7 mouse cellular contexts compared by ENCODE assay signal in the genomic region with DNA sequence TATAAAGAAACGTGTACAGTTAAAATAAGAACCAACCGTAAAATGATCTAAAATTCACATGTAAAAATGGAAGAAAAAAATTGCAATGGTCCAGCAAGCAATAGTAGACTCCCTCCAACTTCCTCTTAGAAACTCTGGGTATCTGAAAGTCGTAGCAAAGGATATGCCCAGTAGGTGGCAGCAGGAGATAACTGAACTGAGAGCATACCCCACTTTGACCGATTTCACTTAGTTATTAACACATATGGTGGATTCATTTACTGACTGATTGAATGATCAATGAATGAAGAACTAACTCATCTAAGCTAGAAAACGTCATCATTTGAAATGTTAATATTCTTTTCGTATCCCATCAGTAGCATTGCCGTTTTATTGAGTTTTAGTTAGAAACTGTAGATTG.
A peak's percentile ranks its signal among the peaks of the same experiment; 100 is the strongest.
DNase-seq lines count a peak whose midpoint lies in the region; ATAC-seq lines count a peak whose summit lies in the region.

No protein-coding gene starts in this region.

- no peak overlapping the region for H3K4me2 ChIP-seq in forebrain, embryonic 12.5 days

- H3K9me3 ChIP-seq in forebrain, embryonic 12.5 days: no peaks in the 10 kb centered on the region

- peak; percentile 74 for DNase-seq in MEL-GATA-1-ER (ENCODE audit: extremely low read depth, low read depth)
- peak; percentile 21 to 38 for DNase-seq in adrenal gland, postnatal 4 days (ENCODE audit: low spot score in 2 of 2)
- DNase-seq in layer of hippocampus, adult 9-10 months (ENCODE audit: low spot score): peak; percentile 85
- peak; percentile 46 to 60 for DNase-seq in right cerebral cortex, postnatal 36 days (ENCODE audit: low spot score in 2 of 2)

- ATAC-seq in forebrain, embryonic 12.5 days (ENCODE audit: low FRiP score): peak; percentile 74
- ATAC-seq in hematopoietic stem cell, adult 5-6 weeks (replicated peaks in 1 of 2; ENCODE audit: insufficient read depth in 1 of 2, low FRiP score in 2 of 2, low TSS enrichment in 1 of 2, low read depth in 1 of 2, poor library complexity in 2 of 2, severe bottlenecking in 2 of 2): peak; percentile 95 to 98
- ATAC-seq in megakaryocyte progenitor cell, adult 5-6 weeks (replicated peaks; ENCODE audit: poor library complexity): peak; percentile 99

- no peak overlapping the region for H3K4me3 ChIP-seq in forebrain, embryonic 12.5 days (replicated peaks)

- no peak overlapping the region for H3K27ac ChIP-seq in forebrain, embryonic 12.5 days

- H3K36me3 ChIP-seq in forebrain, embryonic 12.5 days (replicated peaks): no peaks in the 10 kb centered on the region

- H3K9ac ChIP-seq in forebrain, embryonic 12.5 days: no peak overlapping the region

- 26% methylated on average over 7 of the region's 7 CpGs for WGBS in forebrain, embryonic 12.5 days

- no peaks in the 10 kb centered on the region for H3K27me3 ChIP-seq in forebrain, embryonic 12.5 days

- no peaks in the 10 kb centered on the region for H3K4me1 ChIP-seq in forebrain, embryonic 12.5 days

Comparison
In these comparisons a context has a peak if more than half of its experiments do, and no peak if none do; other contexts are left out.
1. DNase-seq: peak in every context shown above with its lines; median percentile 85 in layer of hippocampus, adult 9-10 months; 74 in MEL-GATA-1-ER; 53 in right cerebral cortex, postnatal 36 days; 30 in adrenal gland, postnatal 4 days.